Mouse (Mus musculus) liver, embryonic 15.5 days (tissue): ENCODE results near the gene Hapln1. TPM values are rescaled to one million over a fixed set of nuclear protein-coding genes. Genes with fewer than 3 reads are reported as not detected.

ENCODE experiments used
- polyA plus RNA-seq: library from polyadenylated mRNA; unstranded; fragments of >200 nt; fragmentation: Nextera tagmentation; extraction: Ambion mirVana; gene quantifications from 2 replicates; pipeline ENCODE4 v1.2.1, GENCODE M21; 2015

Hapln1 gene
- polyA plus RNA-seq, 1 experiment from 2014 or later, result 0.94 TPM

Other genes with a start within 250 kb of the Hapln1 start
- 1.0 and 1.2 TPM in 2 replicates for gene Vcan, start 202.7 kb downstream of the Hapln1 start, polyA plus RNA-seq